Mouse (Mus musculus) MEL (cell line): ENCODE measurements around the gene Olfr229. TPM values are rescaled to one million over a fixed set of nuclear protein-coding genes. Genes with fewer than 3 reads are reported as not detected.
"Not testable (repeated sequence)": the region's sequence is repeated elsewhere in the genome, so short reads cannot be mapped to it uniquely, and the experiment has no call there.

Experiments
- DNase-seq: peaks from one replicate; pipeline ENCODE4 v3.0.0; 2011; ENCODE audit warnings: low read depth, low spot score
- H3K27ac ChIP-seq: 2 replicates; pipeline ENCODE4 v1.5.1; 2012; ENCODE audit warnings: low read depth, mild to moderate bottlenecking, control low read depth, low read length, moderate library complexity; ENCODE audit not compliant: control insufficient read depth
- H3K27me3 ChIP-seq, 2 experiments: fragments of 150-350 bp in 1 of 2; sonication (generic) in 1 of 2; 2 replicates each; pipeline ENCODE4 v1.6.1; 2012; ENCODE audit warnings: low read length in 2 of 2, mild to moderate bottlenecking in 2 of 2, improper control_type of control experiment in 1 of 2, moderate library complexity in 1 of 2; ENCODE audit not compliant: insufficient read depth in 2 of 2, control insufficient read depth in 1 of 2
- H3K36me3 ChIP-seq, 2 experiments: 2 replicates each; pipeline ENCODE4 v1.6.1; 2012 to 2014; ENCODE audit warnings: low read length in 2 of 2, improper control_type of control experiment in 1 of 2, inconsistent platforms in 1 of 2, mild to moderate bottlenecking in 1 of 2; ENCODE audit not compliant: insufficient read depth in 2 of 2, control insufficient read depth in 1 of 2
- H3K4me1 ChIP-seq, 2 experiments: fragments of 150-350 bp in 1 of 2; sonication (generic) in 1 of 2; 2 replicates each; pipeline ENCODE4 v1.6.1; 2012; ENCODE audit warnings: low read length in 2 of 2, improper control_type of control experiment in 1 of 2, mild to moderate bottlenecking in 1 of 2; ENCODE audit not compliant: insufficient read depth in 2 of 2, control insufficient read depth in 1 of 2
- H3K4me3 ChIP-seq, 2 experiments: fragments of 150-350 bp in 1 of 2; sonication (generic) in 1 of 2; 2 replicates each; pipeline ENCODE4 v1.5.1; 2012; ENCODE audit warnings: low read depth in 2 of 2, low read length in 2 of 2, mild to moderate bottlenecking in 2 of 2, moderate library complexity in 2 of 2, control low read depth in 1 of 2, improper control_type of control experiment in 1 of 2; ENCODE audit not compliant: control insufficient read depth in 1 of 2, insufficient read depth in 1 of 2
- H3K79me2 ChIP-seq: 2 replicates; pipeline ENCODE4 v1.6.1; 2012; ENCODE audit warnings: mild to moderate bottlenecking, low read length, moderate library complexity; ENCODE audit not compliant: control insufficient read depth, poor library complexity, insufficient read depth
- H3K9ac ChIP-seq: 2 replicates; pipeline ENCODE4 v1.6.1; 2012; ENCODE audit warnings: low read depth, mild to moderate bottlenecking, control low read depth, low read length, moderate library complexity; ENCODE audit not compliant: control insufficient read depth, poor library complexity, severe bottlenecking
- H3K9me3 ChIP-seq: fragments of 150-350 bp; sonication (generic); replicated peaks from 2 replicates; pipeline ENCODE4 v1.6.1; 2012; ENCODE audit warnings: mild to moderate bottlenecking, low read length, improper control_type of control experiment, moderate library complexity; ENCODE audit not compliant: insufficient read depth
- MAZ ChIP-seq: IDR thresholded peaks from 2 replicates; pipeline ENCODE4 v1.6.1; 2012; ENCODE audit warnings: low read depth, mild to moderate bottlenecking, inconsistent platforms, low read length, improper control_type of control experiment
- MEF2A ChIP-seq: IDR thresholded peaks from 2 replicates; pipeline ENCODE4 v1.6.1; 2014; ENCODE audit warnings: low read depth, mild to moderate bottlenecking, inconsistent platforms, low read length, improper control_type of control experiment; ENCODE audit not compliant: poor library complexity, insufficient replicate concordance, severe bottlenecking; ENCODE audit errors: extremely low read depth
- POLR2AphosphoS5 ChIP-seq: IDR thresholded peaks from 2 replicates; pipeline ENCODE4 v1.6.1; 2012; ENCODE audit warnings: low read depth, borderline replicate concordance, mild to moderate bottlenecking, inconsistent platforms, low read length, moderate library complexity, mixed read lengths
- polyA plus RNA-seq, 2 experiments: library from polyadenylated mRNA; stranded (reverse) in 1 of 2; unstranded in 1 of 2; fragments of >175 nt in 1 of 2; fragments of >200 nt in 1 of 2; gene quantifications; 2 replicates each; pipeline versions ENCODE4 v1.2.1 to v1.2.4; 2012; ENCODE audit warnings: low replicate concordance in 2 of 2, low read depth in 1 of 2; ENCODE audit not compliant: insufficient read length in 2 of 2, insufficient read depth in 1 of 2, missing spikeins in 1 of 2
- total RNA-seq: library from RNA; depleted of rRNA; stranded (reverse); fragments of 300-350 nt; gene quantifications from 2 replicates; pipeline ENCODE4 v1.2.3, GENCODE M21; 2012; rRNA removed

The Olfr229 gene
- total and polyA plus RNA-seq, 3 experiments, result not detected

- no peak for TF ChIP-seq POLR2AphosphoS5
- no peak for TF ChIP-seq MEF2A
- TF ChIP-seq MAZ, result no peak
These were observed 44.8 kb downstream of the Olfr229 start, which contains the start of gene Olfr975 (continued) for GRCm38 (mm10) chr9:39951946-39952345.

GRCm38 (mm10) chr9:39961033-39961432 is 53.9 kb downstream of the Olfr229 start, which contains the start of gene Olfr976:
Gene Olfr976, minus strand, starts transcription at chr9:39961133.
- H3K79me2 ChIP-seq, H3K9ac ChIP-seq, H3K36me3 ChIP-seq, H3K27ac ChIP-seq, H3K9me3 ChIP-seq, H3K27me3 ChIP-seq, H3K4me1 ChIP-seq, DNase-seq, H3K4me3 ChIP-seq: not testable (repeated sequence)

Other genes with a start within 250 kb of the Olfr229 start
- not detected in 2 replicates for gene Olfr963, start 240.1 kb upstream of the Olfr229 start, total RNA-seq
- not detected for gene Olfr963, start 240.1 kb upstream of the Olfr229 start, polyA plus RNA-seq
- not detected in 2 replicates for gene Olfr149, start 200.2 kb upstream of the Olfr229 start, total RNA-seq
- gene Olfr149, start 200.2 kb upstream of the Olfr229 start, polyA plus RNA-seq, result not detected
- gene Olfr965, start 196.0 kb upstream of the Olfr229 start, total RNA-seq, result not detected in 2 replicates
- gene Olfr965, start 196.0 kb upstream of the Olfr229 start, polyA plus RNA-seq, result not detected
- not detected in 2 replicates for gene Olfr150, start 176.4 kb upstream of the Olfr229 start, total RNA-seq
- gene Olfr150, start 176.4 kb upstream of the Olfr229 start, polyA plus RNA-seq, result not detected
- gene Olfr967, start 161.1 kb upstream of the Olfr229 start, total RNA-seq, result not detected in 2 replicates
- not detected for gene Olfr967, start 161.1 kb upstream of the Olfr229 start, polyA plus RNA-seq
- not detected in 2 replicates for gene Olfr968, start 124.1 kb upstream of the Olfr229 start, total RNA-seq
- not detected for gene Olfr968, start 124.1 kb upstream of the Olfr229 start, polyA plus RNA-seq
- not detected in 2 replicates for gene Olfr969, start 116.4 kb upstream of the Olfr229 start, total RNA-seq
- gene Olfr969, start 116.4 kb upstream of the Olfr229 start, polyA plus RNA-seq, result not detected
- not detected in 2 replicates for gene Olfr970, start 98.5 kb upstream of the Olfr229 start, total RNA-seq
- not detected for gene Olfr970, start 98.5 kb upstream of the Olfr229 start, polyA plus RNA-seq
- gene Olfr971, start 70.5 kb upstream of the Olfr229 start, total RNA-seq, result not detected in 2 replicates
- not detected for gene Olfr971, start 70.5 kb upstream of the Olfr229 start, polyA plus RNA-seq
- gene Olfr972, start 40.9 kb upstream of the Olfr229 start, total RNA-seq, result not detected in 2 replicates
- not detected for gene Olfr972, start 40.9 kb upstream of the Olfr229 start, polyA plus RNA-seq
- not detected in 2 replicates for gene Olfr974, start 30.2 kb downstream of the Olfr229 start, total RNA-seq
- gene Olfr974, start 30.2 kb downstream of the Olfr229 start, polyA plus RNA-seq, result not detected
- gene Olfr975, start 44.7 kb downstream of the Olfr229 start, total RNA-seq, result not detected in 2 replicates
- gene Olfr975, start 44.7 kb downstream of the Olfr229 start, polyA plus RNA-seq, result not detected
- gene Olfr976, start 53.8 kb downstream of the Olfr229 start, total RNA-seq, result not detected in 2 replicates
- not detected for gene Olfr976, start 53.8 kb downstream of the Olfr229 start, polyA plus RNA-seq
- not detected in 2 replicates for gene Olfr978, start 84.8 kb downstream of the Olfr229 start, total RNA-seq
- not detected for gene Olfr978, start 84.8 kb downstream of the Olfr229 start, polyA plus RNA-seq
- not detected in 2 replicates for gene Olfr979, start 96.1 kb downstream of the Olfr229 start, total RNA-seq
- not detected for gene Olfr979, start 96.1 kb downstream of the Olfr229 start, polyA plus RNA-seq
- gene Olfr980, start 102.2 kb downstream of the Olfr229 start, total RNA-seq, result not detected in 2 replicates
- not detected for gene Olfr980, start 102.2 kb downstream of the Olfr229 start, polyA plus RNA-seq
- not detected in 2 replicates for gene Olfr981, start 114.1 kb downstream of the Olfr229 start, total RNA-seq
- not detected for gene Olfr981, start 114.1 kb downstream of the Olfr229 start, polyA plus RNA-seq
- not detected in 2 replicates for gene Olfr982, start 166.5 kb downstream of the Olfr229 start, total RNA-seq
- gene Olfr982, start 166.5 kb downstream of the Olfr229 start, polyA plus RNA-seq, result under 1 TPM in 1 of 2 experiments, not detected in 1; 0.04 TPM
- not detected in 2 replicates for gene Olfr983, start 186.3 kb downstream of the Olfr229 start, total RNA-seq
- not detected for gene Olfr983, start 186.3 kb downstream of the Olfr229 start, polyA plus RNA-seq
- not detected in 2 replicates for gene Olfr984, start 206.9 kb downstream of the Olfr229 start, total RNA-seq
- gene Olfr984, start 206.9 kb downstream of the Olfr229 start, polyA plus RNA-seq, result not detected
- not detected in 2 replicates for gene Olfr985, start 222.8 kb downstream of the Olfr229 start, total RNA-seq
- gene Olfr985, start 222.8 kb downstream of the Olfr229 start, polyA plus RNA-seq, result not detected
- gene Tmem225, start 240.8 kb downstream of the Olfr229 start, total RNA-seq, result not detected in 2 replicates
- not detected for gene Tmem225, start 240.8 kb downstream of the Olfr229 start, polyA plus RNA-seq